Mouse (Mus musculus) limb, embryonic 13.5 days (tissue): ENCODE measurements around the gene Sh3d21. TPM values are rescaled to one million over a fixed set of nuclear protein-coding genes. Genes with fewer than 3 reads are reported as not detected.

Experiments used
- ATAC-seq: fragments of 200-750 bp; cut with Nextera tagmentation; 2 replicates; pipeline ENCODE4 v1.8.0; 2017; ENCODE audit warnings: low read depth, moderate number of reproducible peaks, moderate TSS enrichment; ENCODE audit not compliant: low FRiP score
- H3K27ac ChIP-seq: fragments of 300-500 bp; sonication (generic); 2 replicates; pipeline ENCODE4 v1.5.1; 2015; ENCODE audit warnings: inconsistent platforms, mild to moderate bottlenecking, moderate library complexity
- H3K27me3 ChIP-seq: fragments of 300-500 bp; sonication (generic); 2 replicates; pipeline ENCODE4 v1.6.1; 2015; ENCODE audit warnings: mild to moderate bottlenecking, inconsistent platforms
- H3K36me3 ChIP-seq: fragments of 300-500 bp; sonication (generic); 2 replicates; pipeline ENCODE4 v1.6.1; 2015; ENCODE audit warnings: inconsistent platforms, mild to moderate bottlenecking, moderate library complexity
- H3K4me1 ChIP-seq: fragments of 300-500 bp; sonication (generic); 2 replicates; pipeline ENCODE4 v1.6.1; 2015; ENCODE audit warnings: inconsistent platforms
- H3K4me2 ChIP-seq: fragments of 300-500 bp; sonication (generic); replicated peaks from 2 replicates; pipeline ENCODE4 v1.6.1; 2015; ENCODE audit warnings: inconsistent platforms, mild to moderate bottlenecking, moderate library complexity
- H3K4me3 ChIP-seq: fragments of 300-500 bp; sonication (generic); 2 replicates; pipeline ENCODE4 v1.5.1; 2015; ENCODE audit warnings: moderate library complexity, mild to moderate bottlenecking, inconsistent platforms
- H3K9ac ChIP-seq: fragments of 300-500 bp; sonication (generic); 2 replicates; pipeline ENCODE4 v1.6.1; 2015; ENCODE audit warnings: mild to moderate bottlenecking, inconsistent platforms
- H3K9me3 ChIP-seq: fragments of 300-500 bp; sonication (generic); 2 replicates; pipeline ENCODE4 v1.6.1; 2016; ENCODE audit warnings: inconsistent platforms
- WGBS: fragments of 180-500 bp; shearing (Covaris S2); methylation state at CpG from one replicate; pipeline ENCODE4 v1.1.7; 2015; 5-methylcytosine and 5-hydroxymethylcytosine counted together
- polyA plus RNA-seq: library from polyadenylated mRNA; unstranded; fragments of >200 nt; fragmentation: Nextera tagmentation; extraction: Ambion mirVana; gene quantifications from 2 replicates; pipeline ENCODE4 v1.2.1, GENCODE M21; 2015

Gene Sh3d21
- polyA plus RNA-seq, 1 experiment from 2014 or later, result 9.3 TPM

GRCm38 (mm10) chr4:126163685-126164084, 394 bp upstream of the Sh3d21 start:
- Histone ChIP-seq H3K4me1 (peaks cover 20% of the 10 kb centered on the region), H3K4me2 (peak overlapping the region; percentile 99), H3K4me3 (peak overlapping the region; percentile 67; the same call in 1 of the 2 replicates), H3K9ac (peak overlapping the region; percentile 86; the same call in 1 of the 2 replicates), H3K27me3 (no peaks in the 10 kb centered on the region), H3K9me3 (no peaks in the 10 kb centered on the region), H3K27ac (peak overlapping the region; percentile 45; the same call in 1 of the 2 replicates), H3K36me3 (peaks cover 37% of the 10 kb centered on the region)
- ATAC-seq, result no peak
- WGBS, result 49% methylated on average over 4 of the region's 4 CpGs

- Histone ChIP-seq H3K27me3 (no peaks in the 10 kb centered on the region), H3K36me3 (peaks cover 26% of the 10 kb centered on the region), H3K9ac (peak overlapping the region; percentile 86), H3K27ac (peak overlapping the region; percentile 79), H3K4me3 (peak overlapping the region; percentile 67), H3K9me3 (no peaks in the 10 kb centered on the region), H3K4me2 (peak overlapping the region; percentile 99), H3K4me1 (peaks cover 20% of the 10 kb centered on the region)
- WGBS, result under 1% methylated on average over 44 of the region's 44 CpGs
- peak; percentile 95 for ATAC-seq
These were observed 686 bp downstream of the Sh3d21 start for GRCm38 (mm10) chr4:126162544-126163066.

- peak overlapping the region; percentile 99 for H3K4me2 ChIP-seq
- 52% methylated on average over 9 of the region's 9 CpGs for WGBS
- no peaks in the 10 kb centered on the region for H3K27me3 ChIP-seq
- peak overlapping the region; percentile 67 for H3K4me3 ChIP-seq
- peaks cover 26% of the 10 kb centered on the region for H3K36me3 ChIP-seq
- no peaks in the 10 kb centered on the region; the same call in 1 of the 2 replicates for H3K9me3 ChIP-seq
- no peak for ATAC-seq
- peaks cover 20% of the 10 kb centered on the region for H3K4me1 ChIP-seq
- peak overlapping the region; percentile 86 for H3K9ac ChIP-seq
- peak overlapping the region; percentile 16; the same call in 1 of the 2 replicates for H3K27ac ChIP-seq
These were observed 1.3 kb downstream of the Sh3d21 start for GRCm38 (mm10) chr4:126161986-126162385.

DNA sequence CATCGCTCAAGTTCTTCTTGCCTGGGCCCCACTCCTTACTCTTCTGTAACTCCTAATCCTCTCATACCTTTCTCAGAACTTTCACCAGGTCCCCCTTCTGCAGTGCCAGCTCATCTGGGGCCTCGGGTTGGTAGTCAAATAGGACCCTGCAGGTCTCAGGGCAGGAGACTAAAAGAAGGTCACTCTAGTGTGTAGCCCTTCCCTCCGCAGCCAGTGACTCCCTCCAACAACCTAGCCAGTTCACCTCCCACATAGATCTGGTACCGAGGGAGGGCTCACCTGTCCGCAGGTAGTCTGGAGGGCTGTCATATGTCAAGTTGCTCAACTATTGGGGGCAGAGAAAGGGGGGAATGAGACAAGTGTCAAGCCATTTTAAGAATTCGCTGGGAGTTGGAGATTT, 1.8 kb downstream of the Sh3d21 start:
- Histone ChIP-seq H3K27ac (no peak overlapping the region), H3K4me1 (peaks cover 20% of the 10 kb centered on the region), H3K4me2 (no peak overlapping the region), H3K4me3 (no peak overlapping the region), H3K36me3 (peaks cover 26% of the 10 kb centered on the region), H3K9me3 (no peaks in the 10 kb centered on the region; the same call in 1 of the 2 replicates), H3K9ac (no peak overlapping the region), H3K27me3 (no peaks in the 10 kb centered on the region)
- no peak for ATAC-seq
- WGBS, result 85% methylated on average over 6 of the region's 6 CpGs

- H3K4me2 ChIP-seq, result no peak overlapping the region
- H3K4me1 ChIP-seq, result peaks cover 20% of the 10 kb centered on the region
- H3K4me3 ChIP-seq, result no peak overlapping the region
- 89% methylated on average over 8 of the region's 8 CpGs for WGBS
- no peaks in the 10 kb centered on the region; the same call in 1 of the 2 replicates for H3K9me3 ChIP-seq
- H3K27me3 ChIP-seq, result no peaks in the 10 kb centered on the region
- H3K9ac ChIP-seq, result no peak overlapping the region
- no peak for ATAC-seq
- no peak overlapping the region for H3K27ac ChIP-seq
- H3K36me3 ChIP-seq, result peaks cover 22% of the 10 kb centered on the region
These were observed 2.3 kb downstream of the Sh3d21 start for GRCm38 (mm10) chr4:126160981-126161380.

GRCm38 (mm10) chr4:126159455-126159854, 3.8 kb downstream of the Sh3d21 start:
- no peak overlapping the region; the same call in 1 of the 2 replicates for H3K9ac ChIP-seq
- H3K4me2 ChIP-seq, result no peak overlapping the region
- H3K4me3 ChIP-seq, result no peak overlapping the region
- no peaks in the 10 kb centered on the region for H3K27me3 ChIP-seq
- no peak for ATAC-seq
- H3K9me3 ChIP-seq, result no peaks in the 10 kb centered on the region; the same call in 1 of the 2 replicates
- peaks cover 30% of the 10 kb centered on the region for H3K4me1 ChIP-seq
- peaks cover 12% of the 10 kb centered on the region for H3K36me3 ChIP-seq
- 79% methylated on average over 7 of the region's 8 CpGs for WGBS
- H3K27ac ChIP-seq, result no peak overlapping the region

DNA sequence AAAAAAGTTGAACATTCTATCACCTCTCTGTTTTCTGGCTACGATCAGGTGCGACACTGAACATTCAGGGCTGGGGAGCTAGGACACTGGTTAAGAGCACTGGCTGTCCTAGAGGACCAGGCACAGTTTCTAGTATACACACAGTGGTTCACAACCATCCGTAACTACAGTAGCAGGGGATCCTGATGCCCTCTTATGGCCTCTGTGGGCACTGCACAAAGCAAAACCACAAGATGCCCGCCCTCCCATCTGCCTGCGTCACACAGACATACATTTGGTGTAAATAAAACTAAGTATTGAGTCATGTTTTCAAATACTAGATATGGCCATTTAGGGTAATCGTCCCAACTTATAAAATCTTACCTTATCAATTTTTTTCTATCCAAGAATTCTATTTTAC, 5.7 kb downstream of the Sh3d21 start:
- Histone ChIP-seq H3K27me3 (no peaks in the 10 kb centered on the region), H3K9ac (no peak overlapping the region), H3K4me1 (peaks cover 23% of the 10 kb centered on the region), H3K4me3 (no peak overlapping the region), H3K9me3 (no peaks in the 10 kb centered on the region; the same call in 1 of the 2 replicates), H3K27ac (no peak overlapping the region), H3K4me2 (no peak overlapping the region), H3K36me3 (peaks cover 22% of the 10 kb centered on the region)
- ATAC-seq, result no peak
- WGBS, result 85% methylated on average over 6 of the region's 6 CpGs

DNA sequence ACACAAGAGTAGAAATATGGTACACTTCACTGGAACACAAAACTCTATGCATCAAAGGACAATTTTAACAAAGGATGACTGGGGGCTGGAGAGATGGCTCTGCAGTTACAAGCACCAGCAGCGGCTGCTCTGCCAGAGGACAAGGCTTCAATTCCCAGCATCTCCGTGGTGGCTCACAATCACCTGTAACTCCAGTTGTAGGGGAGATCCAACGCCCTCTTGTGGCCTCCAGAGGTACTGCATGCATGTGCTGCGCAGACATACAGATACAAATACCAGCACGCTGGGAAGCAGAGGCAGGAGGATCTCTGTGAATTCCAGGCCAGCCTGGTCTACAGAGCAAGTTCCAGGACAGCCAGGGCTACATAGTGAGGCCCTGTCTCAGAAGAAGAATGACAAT, 6.7 kb downstream of the Sh3d21 start:
- 62% methylated on average over 5 of the region's 5 CpGs for WGBS
- Histone ChIP-seq H3K9ac (no peak overlapping the region), H3K9me3 (no peaks in the 10 kb centered on the region; the same call in 1 of the 2 replicates), H3K36me3 (peaks cover 30% of the 10 kb centered on the region), H3K27me3 (no peaks in the 10 kb centered on the region), H3K4me2 (no peak overlapping the region), H3K4me3 (no peak overlapping the region), H3K27ac (no peak overlapping the region; the same call in 1 of the 2 replicates), H3K4me1 (peaks cover 24% of the 10 kb centered on the region)
- no peak for ATAC-seq

DNA sequence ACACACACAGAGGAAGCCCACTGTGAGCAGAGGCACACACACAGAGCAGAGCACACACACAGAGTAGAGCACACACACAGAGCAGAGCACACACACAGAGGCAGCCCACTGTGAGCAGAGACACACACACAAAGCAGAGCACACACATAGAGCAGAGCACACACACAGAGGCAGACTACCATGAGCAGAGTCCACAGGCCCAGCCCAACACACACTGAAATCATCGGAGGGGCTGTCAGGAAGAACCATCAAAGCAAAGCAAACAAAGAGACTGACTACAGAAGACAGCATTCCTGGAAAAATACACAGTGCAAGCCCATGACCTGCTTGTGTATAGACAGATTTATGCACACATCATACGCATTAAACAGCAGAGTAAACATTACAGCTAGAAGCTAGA, 7.4 kb downstream of the Sh3d21 start:
- no peak overlapping the region for H3K4me2 ChIP-seq
- H3K9me3 ChIP-seq, result no peaks in the 10 kb centered on the region; the same call in 1 of the 2 replicates
- peaks cover 38% of the 10 kb centered on the region for H3K36me3 ChIP-seq
- WGBS, result 65% methylated on average over 2 of the region's 2 CpGs
- H3K27me3 ChIP-seq, result no peaks in the 10 kb centered on the region
- ATAC-seq, result 0 out of 2 replicates have a peak, but pooled peaks have one; percentile 6
- no peak overlapping the region for H3K9ac ChIP-seq
- peak overlapping the region; percentile 73 for H3K27ac ChIP-seq
- H3K4me3 ChIP-seq, result no peak overlapping the region
- H3K4me1 ChIP-seq, result peaks cover 31% of the 10 kb centered on the region

- H3K4me3 ChIP-seq, result no peak overlapping the region
- peaks cover 39% of the 10 kb centered on the region for H3K36me3 ChIP-seq
- H3K4me2 ChIP-seq, result no peak overlapping the region
- H3K27ac ChIP-seq, result peak overlapping the region; percentile 73
- ATAC-seq, result no peak
- WGBS, result 45% methylated on average over 4 of the region's 4 CpGs
- no peak overlapping the region for H3K9ac ChIP-seq
- peaks cover 38% of the 10 kb centered on the region for H3K4me1 ChIP-seq
- no peaks in the 10 kb centered on the region; the same call in 1 of the 2 replicates for H3K9me3 ChIP-seq
- no peaks in the 10 kb centered on the region for H3K27me3 ChIP-seq
These were observed 8.1 kb downstream of the Sh3d21 start for GRCm38 (mm10) chr4:126155183-126155582.

GRCm38 (mm10) chr4:126152864-126153263, 10.4 kb downstream of the Sh3d21 start:
- H3K4me1 ChIP-seq, result peaks cover 57% of the 10 kb centered on the region
- H3K4me2 ChIP-seq, result no peak overlapping the region
- no peak overlapping the region for H3K9ac ChIP-seq
- H3K27ac ChIP-seq, result no peak overlapping the region
- no peak for ATAC-seq
- H3K9me3 ChIP-seq, result no peaks in the 10 kb centered on the region; the same call in 1 of the 2 replicates
- peaks cover 44% of the 10 kb centered on the region for H3K36me3 ChIP-seq
- no peak overlapping the region for H3K4me3 ChIP-seq
- 57% methylated on average over 14 of the region's 14 CpGs for WGBS
- H3K27me3 ChIP-seq, result no peaks in the 10 kb centered on the region

DNA sequence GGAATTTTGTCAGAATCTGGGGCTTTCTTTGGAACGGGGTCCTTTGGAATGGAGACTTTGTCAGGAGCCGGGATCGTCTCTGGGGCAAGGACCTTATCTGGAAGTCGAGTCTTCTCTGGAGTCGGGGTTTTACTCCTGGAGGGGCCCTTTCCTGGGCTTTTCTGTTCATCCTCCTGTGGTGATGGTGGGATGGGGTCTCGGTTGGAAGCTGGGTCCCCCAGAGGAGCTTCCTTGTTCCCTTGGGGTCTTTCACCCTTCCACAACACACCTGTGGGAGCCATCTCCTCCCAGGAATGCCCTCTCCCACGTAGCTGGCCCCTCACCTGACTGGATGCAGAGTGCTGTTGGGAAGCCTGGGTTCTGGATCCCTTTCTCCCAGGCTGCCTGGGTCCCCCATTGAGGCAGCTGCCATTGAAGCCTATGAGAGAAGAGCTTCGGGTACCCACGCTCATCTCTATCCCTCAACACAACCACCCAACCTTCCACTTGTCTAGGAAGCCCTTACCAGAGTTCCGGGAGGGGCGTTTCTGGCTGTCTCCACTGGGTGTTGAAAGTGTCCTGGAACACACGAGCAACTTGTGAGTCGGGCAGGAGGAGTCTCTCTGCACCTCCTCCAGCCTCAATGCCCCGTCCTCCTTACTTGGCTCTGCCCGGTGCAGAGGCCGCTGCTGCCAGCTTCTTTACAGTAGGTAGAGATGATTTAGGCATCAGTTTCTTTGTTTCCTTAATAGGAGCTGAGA, 11.4 kb downstream of the Sh3d21 start:
- H3K9ac ChIP-seq, result peak overlapping the region; percentile 90; the same call in 1 of the 2 replicates
- 87% methylated on average over 16 of the region's 16 CpGs for WGBS
- H3K36me3 ChIP-seq, result peaks cover 36% of the 10 kb centered on the region
- H3K4me1 ChIP-seq, result peaks cover 67% of the 10 kb centered on the region
- H3K27ac ChIP-seq, result peak overlapping the region; percentile 96; the same call in 1 of the 2 replicates
- peak overlapping the region; percentile 79; the same call in 1 of the 2 replicates for H3K4me3 ChIP-seq
- H3K27me3 ChIP-seq, result no peaks in the 10 kb centered on the region
- no peak for ATAC-seq
- H3K4me2 ChIP-seq, result peak overlapping the region; percentile 99
- H3K9me3 ChIP-seq, result no peaks in the 10 kb centered on the region; the same call in 1 of the 2 replicates
